Mouse (Mus musculus): ENCODE measurements around the gene Tmie.
"Not testable (repeated sequence)": the region's sequence is repeated elsewhere in the genome, so short reads cannot be mapped to it uniquely, and the experiment has no call there.

The Tmie gene

DNA sequence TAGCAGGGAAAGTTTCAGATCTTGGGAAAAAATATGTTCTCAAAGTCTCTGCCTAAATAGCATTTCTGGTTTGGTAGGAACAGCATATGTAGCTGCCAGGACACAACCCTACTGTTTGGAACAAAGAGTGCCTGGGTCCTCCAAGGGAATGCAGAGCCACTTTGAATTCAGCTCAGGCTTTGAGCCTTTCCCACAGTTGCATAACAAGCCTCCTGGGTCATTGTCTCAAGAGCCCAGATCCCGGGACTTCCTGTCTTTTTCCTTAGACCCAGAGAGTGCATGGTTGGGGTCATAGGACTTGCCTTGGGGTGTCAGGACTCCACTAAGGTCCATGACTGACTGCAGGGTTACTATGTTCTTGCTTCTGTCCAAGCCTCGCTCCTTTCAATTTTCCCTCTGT is 43.8 kb downstream of the Tmie start:
- no peak for DNase-seq (ENCODE audit: low spot score)

DNA sequence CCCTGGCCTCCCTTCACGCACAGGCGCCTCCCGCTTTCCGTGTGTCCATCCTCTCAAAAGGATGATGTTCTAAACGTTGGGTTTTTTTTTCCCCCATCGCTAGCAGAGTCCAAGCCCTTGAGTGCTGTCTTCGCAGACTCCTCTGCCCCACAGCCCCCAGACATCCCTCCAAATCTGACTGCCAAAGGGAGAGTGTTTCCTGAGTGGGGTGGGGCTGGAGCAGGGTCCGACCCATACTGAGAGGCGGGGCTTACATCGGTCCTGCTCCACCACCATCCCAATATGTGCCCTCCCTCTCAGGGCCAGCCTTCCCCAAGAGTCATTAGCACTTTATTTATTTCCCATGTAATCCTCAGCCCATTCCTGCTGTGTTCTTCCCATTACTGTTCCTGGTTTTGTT is 45.0 kb downstream of the Tmie start:
- DNase-seq (ENCODE audit: low spot score): no peak

- DNase-seq (ENCODE audit: low spot score): peak; percentile 54
Measured at GRCm38 (mm10) chr9:110834411-110834810, 45.5 kb downstream of the Tmie start, which contains the start of gene Prss45. TSS of gene Prss45 (plus strand) at chr9:110834588.

- no peak for DNase-seq (ENCODE audit: low spot score)
Measured at GRCm38 (mm10) chr9:110833021-110833420, 46.9 kb downstream of the Tmie start.

- DNase-seq (ENCODE audit: low spot score): no peak
Measured at GRCm38 (mm10) chr9:110826390-110826789, 53.5 kb downstream of the Tmie start, which contains the start of gene Prss43. TSS of gene Prss43 (plus strand) at chr9:110826690.

GRCm38 (mm10) chr9:110825832-110826231 is 54.1 kb downstream of the Tmie start:
- no peak for DNase-seq (ENCODE audit: low spot score)

GRCm38 (mm10) chr9:110825426-110825825 is 54.5 kb downstream of the Tmie start:
- DNase-seq (ENCODE audit: low spot score): no peak

DNA sequence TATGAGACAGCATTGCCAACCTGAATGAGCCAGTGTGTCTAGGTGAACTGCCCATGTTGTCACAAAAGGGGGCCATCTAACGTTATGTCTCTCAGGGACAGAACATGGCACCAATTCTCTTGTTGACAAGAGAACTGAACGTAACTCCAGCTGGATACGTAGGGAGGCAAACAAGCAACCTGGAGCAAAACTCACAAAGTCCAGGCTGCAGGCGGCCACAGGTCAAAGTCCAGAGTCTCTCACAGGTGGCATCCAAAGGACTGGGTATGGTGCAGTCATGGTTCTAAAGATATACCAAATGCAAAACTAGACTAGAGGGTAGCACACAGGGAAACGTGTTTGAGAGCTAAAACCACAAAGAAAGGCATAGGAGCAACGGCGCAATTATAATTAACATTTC is 58.5 kb downstream of the Tmie start:
- DNase-seq (ENCODE audit: low spot score): no peak

DNA sequence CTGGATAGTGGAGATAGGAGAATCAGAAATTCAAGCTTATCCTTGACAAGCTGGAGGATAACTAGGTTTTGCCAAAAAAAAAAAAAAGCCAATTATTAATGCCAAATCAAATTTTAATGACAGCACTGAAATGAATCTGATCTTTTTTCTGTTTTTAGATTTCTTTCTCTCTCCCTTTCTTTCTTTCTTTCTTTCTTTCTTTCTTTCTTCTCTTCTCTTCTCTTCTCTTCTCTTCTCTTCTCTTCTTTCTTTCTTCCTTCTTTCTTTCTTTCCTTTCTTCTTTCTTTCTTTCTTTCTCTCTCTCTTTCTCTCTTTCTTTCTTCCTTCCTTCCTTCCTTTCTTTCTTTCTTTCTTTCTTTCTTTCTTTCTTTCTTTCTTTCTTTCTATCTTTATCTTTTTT is 59.4 kb downstream of the Tmie start:
- not testable (repeated sequence) for DNase-seq (ENCODE audit: low spot score)
